Mouse (Mus musculus) Patski (cell line): Measurements from ENCODE around the gene Pafah2. TPM values are rescaled to one million over a fixed set of nuclear protein-coding genes. Genes with fewer than 3 reads are reported as not detected.
"Not testable (repeated sequence)": the region's sequence is repeated elsewhere in the genome, so short reads cannot be mapped to it uniquely, and the experiment has no call there.

ENCODE experiments used
- ATAC-seq: fragments of 100-300 bp; one replicate; pipeline ENCODE4 v1.8.0; 2021
- CTCF ChIA-PET: fragments of 350-600 bp; sonication (Branson Sonifier 250); formaldehyde crosslinking; loops from one replicate; lab custom pipeline; 2022; ENCODE audit warnings: inconsistent platforms; lab: Charles Lee
- POLR2A ChIA-PET: fragments of 350-600 bp; sonication (Branson Sonifier 250); formaldehyde crosslinking; loops from one replicate; lab custom pipeline; 2022; ENCODE audit warnings: antibody characterized with exemption, inconsistent platforms; lab: Charles Lee
- DNase-seq: peaks from one replicate; pipeline ENCODE4 v3.0.0-alpha.2; 2011; ENCODE audit warnings: low read depth, low spot score
- H3K27me3 ChIP-seq: fragments of 371-371 bp; one replicate; pipeline ENCODE4 v1.5.1; 2021
- CTCF ChIP-seq: fragments of 100-300 bp; IDR thresholded peaks from one replicate; pipeline ENCODE4 v1.5.1; 2021
- in situ Hi-C: fragments of 300-500 bp; cut with MboI; formaldehyde crosslinking; loops from 3 replicates; pipeline ENCODE4 v1.11.1; 2018; ENCODE audit warnings: low pct_unique_long_range_greater_than_20kb, mixed read lengths
- polyA plus RNA-seq: library from polyadenylated mRNA; unstranded; gene quantifications from one replicate; pipeline ENCODE4 v1.2.3, GENCODE M21; 2021

Pafah2 gene
- polyA plus RNA-seq, 1 experiment from 2014 or later = 36.0 TPM

GRCm38 (mm10) chr4:134372294-134372747, 23.8 kb upstream of the Pafah2 start:
- H3K27me3 ChIP-seq = no peaks in the 10 kb centered on the region
- CTCF ChIA-PET = no interaction called here
- ATAC-seq = peak; percentile 45
- in situ Hi-C loops = no loop called here
- POLR2A ChIA-PET = interaction anchor here (0.6 kb wide), 2 partner anchors 73 to 156 kb away, joined by 3 to 8 read pairs; no protein-coding TSS in a partner anchor
- TF ChIP-seq CTCF = no peak
- DNase-seq = no peak

DNA sequence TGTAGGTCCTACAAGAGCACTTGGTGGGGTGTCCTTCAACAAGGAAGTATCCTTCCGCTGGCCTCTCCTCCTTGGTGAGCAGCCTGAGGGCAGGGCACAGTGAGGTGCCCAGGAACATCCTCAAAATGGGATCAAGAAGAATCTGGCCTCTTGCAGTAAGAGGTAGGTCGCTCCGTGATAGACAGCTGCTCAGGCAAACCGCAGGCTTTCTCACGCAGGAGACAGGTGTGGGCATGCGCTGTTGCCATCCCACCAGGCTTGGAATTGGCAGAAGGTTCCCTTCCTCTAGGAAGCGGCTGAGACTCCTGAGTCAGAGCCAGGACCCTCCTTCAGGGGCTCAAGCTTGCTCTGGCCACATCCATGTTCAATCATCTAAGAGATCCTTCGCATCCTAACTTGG, 22.8 kb upstream of the Pafah2 start:
- no peak for TF ChIP-seq CTCF
- CTCF ChIA-PET = no interaction called here
- POLR2A ChIA-PET = no interaction called here
- DNase-seq (no peak), ATAC-seq (no peak)
- in situ Hi-C loops = no loop called here
- H3K27me3 ChIP-seq = no peaks in the 10 kb centered on the region

DNA sequence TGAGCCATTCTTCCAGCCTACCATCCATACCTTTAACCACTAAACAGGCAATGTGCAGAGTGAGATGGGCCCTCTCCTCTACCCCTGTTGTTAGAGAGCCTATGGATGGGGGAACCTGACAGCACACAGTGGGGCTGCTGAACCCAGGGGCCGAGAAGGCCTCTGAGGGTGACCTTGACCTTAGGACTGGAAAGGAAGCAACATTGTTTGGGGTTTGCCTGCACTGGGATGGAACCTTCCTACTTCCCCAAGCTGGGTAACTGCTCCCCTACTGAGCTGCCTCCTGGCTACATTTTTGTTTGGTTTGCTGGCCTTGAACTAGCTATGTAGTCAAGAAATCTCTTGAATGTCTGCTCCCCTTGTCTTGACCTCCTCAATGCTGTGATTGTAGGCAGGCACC, 21.8 kb upstream of the Pafah2 start:
- POLR2A ChIA-PET = no interaction called here
- DNase-seq (no peak), ATAC-seq (no peak)
- no peak for TF ChIP-seq CTCF
- in situ Hi-C loops = no loop called here
- no peaks in the 10 kb centered on the region for H3K27me3 ChIP-seq
- CTCF ChIA-PET = no interaction called here

DNA sequence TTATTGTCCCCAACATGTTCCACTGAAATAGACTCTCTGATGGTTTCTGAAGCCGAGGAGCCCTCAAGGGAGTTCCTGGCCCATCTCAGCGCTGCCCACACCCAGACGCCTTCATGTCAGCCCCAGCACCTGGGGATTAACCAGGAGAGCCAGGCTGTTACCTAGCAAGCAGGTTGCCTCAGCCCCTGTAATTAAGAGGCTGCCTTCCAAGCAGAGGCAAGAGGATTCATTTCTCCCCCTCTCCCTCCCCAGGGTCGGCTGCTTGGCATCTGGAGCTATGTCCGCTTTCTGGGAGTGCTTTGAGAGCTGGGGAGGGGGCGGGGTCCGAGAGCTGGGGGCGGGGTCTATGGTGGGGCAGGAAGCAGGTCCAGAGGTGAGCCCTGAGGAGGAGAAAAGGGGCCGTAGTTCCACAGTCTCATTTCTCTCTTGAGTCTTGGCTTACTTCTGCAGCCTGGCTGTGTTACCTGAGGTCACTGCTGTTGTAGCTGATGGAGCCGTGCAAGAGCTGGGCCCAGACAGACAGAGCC, 18.0 kb upstream of the Pafah2 start:
- ATAC-seq (no peak), DNase-seq (no peak)
- ChIA-PET POLR2A (no interaction called here), CTCF (no interaction called here)
- H3K27me3 ChIP-seq = no peaks in the 10 kb centered on the region
- in situ Hi-C loops = no loop called here
- no peak for TF ChIP-seq CTCF

GRCm38 (mm10) chr4:134379510-134379909, 16.6 kb upstream of the Pafah2 start:
- no peaks in the 10 kb centered on the region for H3K27me3 ChIP-seq
- ATAC-seq (no peak), DNase-seq (no peak)
- ChIA-PET POLR2A (no interaction called here), CTCF (no interaction called here)
- TF ChIP-seq CTCF = no peak
- in situ Hi-C loops = no loop called here

- ATAC-seq, H3K27me3 ChIP-seq, in situ Hi-C loops, DNase-seq, POLR2A ChIA-PET, CTCF ChIA-PET: not testable (repeated sequence)
Observed at GRCm38 (mm10) chr4:134383750-134384149, 12.4 kb upstream of the Pafah2 start, which contains the start of gene Extl1. TSS of gene Extl1 (minus strand) at chr4:134383850.

DNA sequence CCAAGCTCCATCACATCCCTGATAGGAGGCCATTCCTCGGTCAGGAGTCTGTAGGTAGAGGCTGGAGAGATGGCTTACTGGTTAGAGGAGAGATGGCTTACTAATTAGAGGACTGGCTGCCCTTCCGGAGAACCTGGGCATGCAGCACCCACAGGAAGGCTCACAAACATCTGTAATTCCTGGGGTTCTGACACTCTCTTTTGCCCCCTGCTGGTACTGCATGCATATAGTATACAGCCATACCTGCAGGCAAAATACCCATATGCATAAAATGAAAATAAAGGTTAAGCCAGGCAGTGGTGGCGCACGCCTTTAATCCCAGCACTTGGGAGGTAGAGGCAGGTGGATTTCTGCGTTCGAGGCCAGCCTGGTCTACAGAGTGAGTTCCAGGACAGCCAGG, 8.9 kb upstream of the Pafah2 start:
- TF ChIP-seq CTCF = no peak
- POLR2A ChIA-PET = no interaction called here
- CTCF ChIA-PET = no interaction called here
- H3K27me3 ChIP-seq = no peaks in the 10 kb centered on the region
- no peak for DNase-seq
- ATAC-seq = no peak
- in situ Hi-C loops = loop anchor here (5.0 kb wide), 1 partner anchor 130 kb away; no protein-coding TSS in a partner anchor

GRCm38 (mm10) chr4:134388397-134388796, 7.7 kb upstream of the Pafah2 start:
- in situ Hi-C loops = loop anchor here (5.0 kb wide), 1 partner anchor 131 kb away; no protein-coding TSS in a partner anchor
- TF ChIP-seq CTCF = peak; percentile 85
- CTCF ChIA-PET = no interaction called here
- no peak for ATAC-seq
- DNase-seq = no peak
- no peaks in the 10 kb centered on the region for H3K27me3 ChIP-seq
- POLR2A ChIA-PET = no interaction called here

GRCm38 (mm10) chr4:134391636-134392035, 4.5 kb upstream of the Pafah2 start:
- DNase-seq (no peak), ATAC-seq (no peak)
- CTCF ChIA-PET = no interaction called here
- POLR2A ChIA-PET = no interaction called here
- in situ Hi-C loops = no loop called here
- H3K27me3 ChIP-seq = no peaks in the 10 kb centered on the region
- no peak for TF ChIP-seq CTCF

DNA sequence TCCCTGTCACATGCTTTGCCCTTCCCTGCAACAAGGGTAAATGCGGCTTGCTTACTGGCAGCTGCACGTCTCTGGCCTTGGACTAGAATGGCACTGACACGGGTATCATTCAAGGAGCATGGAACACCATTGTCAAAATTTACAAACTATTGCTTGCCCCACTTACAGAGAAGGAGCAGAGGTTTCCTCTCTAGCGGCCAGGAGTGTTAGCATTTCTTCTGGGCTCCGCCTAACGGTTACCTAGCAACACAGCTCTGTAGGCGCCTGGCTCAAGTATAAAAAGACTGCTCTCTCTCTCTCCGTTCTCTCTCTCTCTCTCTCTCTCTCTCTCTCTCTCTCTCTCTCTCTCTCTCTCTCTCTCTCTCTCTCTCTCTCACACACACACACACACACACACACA, 3.5 kb upstream of the Pafah2 start:
- ATAC-seq = no peak
- TF ChIP-seq CTCF = no peak
- DNase-seq = no peak
- in situ Hi-C loops = no loop called here
- no peaks in the 10 kb centered on the region for H3K27me3 ChIP-seq
- POLR2A ChIA-PET = no interaction called here
- CTCF ChIA-PET = no interaction called here

DNA sequence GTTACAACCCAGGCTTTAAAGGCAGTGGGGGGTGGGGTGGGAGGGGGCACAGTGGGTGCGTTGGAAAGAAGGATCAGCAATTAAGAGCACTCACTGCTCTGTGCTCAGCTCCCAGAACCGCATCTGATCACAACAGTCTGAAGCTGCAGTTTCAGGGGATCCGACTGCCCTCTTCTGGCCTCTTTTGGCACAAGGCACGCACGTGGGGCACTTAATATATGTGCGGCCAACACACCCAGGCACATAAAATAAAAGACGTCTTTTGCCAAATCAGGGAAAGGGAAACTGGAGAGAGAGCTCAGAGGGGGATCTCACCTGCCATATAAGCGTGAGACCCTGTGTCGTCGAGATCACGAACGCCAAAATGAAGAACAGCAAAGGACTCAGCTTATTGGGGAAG, 3.1 kb upstream of the Pafah2 start:
- in situ Hi-C loops = no loop called here
- TF ChIP-seq CTCF = no peak
- DNase-seq = no peak

GRCm38 (mm10) chr4:134395142-134395541, 978 bp upstream of the Pafah2 start:
- in situ Hi-C loops = loop anchor here (5.0 kb wide), 1 partner anchor 82 kb away; no protein-coding TSS in a partner anchor
- ChIA-PET POLR2A (no interaction called here), CTCF (interaction anchor here (1.5 to 2.0 kb wide), 2 partner anchors 75 to 82 kb away, joined by 7 to 20 read pairs; no protein-coding TSS in a partner anchor)

More for the DNA sequence above, 3.1 kb upstream of the Pafah2 start:
- no peak for ATAC-seq
- ChIA-PET POLR2A (no interaction called here), CTCF (no interaction called here)
- no peaks in the 10 kb centered on the region for H3K27me3 ChIP-seq

More at GRCm38 (mm10) chr4:134395142-134395541, 978 bp upstream of the Pafah2 start:
- no peak for TF ChIP-seq CTCF
- no peaks in the 10 kb centered on the region for H3K27me3 ChIP-seq
- ATAC-seq = no peak
- DNase-seq = no peak
